Mouse (Mus musculus) small intestine, adult 2 months (tissue): ENCODE data around the gene Slc9a5.

ENCODE experiments used
- CTCF ChIP-seq: fragments of 200-500 bp; IDR thresholded peaks from 2 replicates; pipeline ENCODE4 v1.5.1; 2012; ENCODE audit warnings: low read depth, mild to moderate bottlenecking, control low read depth, inconsistent platforms, low read length, moderate library complexity, mixed read lengths; ENCODE audit not compliant: insufficient replicate concordance, insufficient read length; ENCODE audit errors: extremely low read depth
- POLR2A ChIP-seq: fragments of 200-500 bp; IDR thresholded peaks from 2 replicates; pipeline ENCODE4 v1.6.1; 2012; ENCODE audit warnings: low read depth, mild to moderate bottlenecking, control low read depth, inconsistent platforms, low read length, moderate library complexity

- no peak for TF ChIP-seq CTCF
- no peak for TF ChIP-seq POLR2A
Observed at GRCm38 (mm10) chr8:105338992-105339391, 9.7 kb upstream of the Slc9a5 start.
